Mouse (Mus musculus) heart, adult 18-20 months (tissue): ENCODE measurements at regions not wholly inside any gene's neighbourhood (a gene's known extent, or its start where the extent isn't known, plus 50 kb on each side); places are given as distances from the start of the nearest gene placed in this dataset.

Source experiments
- DNase-seq, 2 experiments: peaks; one replicate each; pipeline ENCODE4 v3.0.0; 2021 to 2022; ENCODE audit warnings: mixed read lengths in 1 of 2

- DNase-seq: no peak
Observed at GRCm38 (mm10) chr7:129982411-129982810, 390.7 kb downstream of the Wdr11 start.

DNA sequence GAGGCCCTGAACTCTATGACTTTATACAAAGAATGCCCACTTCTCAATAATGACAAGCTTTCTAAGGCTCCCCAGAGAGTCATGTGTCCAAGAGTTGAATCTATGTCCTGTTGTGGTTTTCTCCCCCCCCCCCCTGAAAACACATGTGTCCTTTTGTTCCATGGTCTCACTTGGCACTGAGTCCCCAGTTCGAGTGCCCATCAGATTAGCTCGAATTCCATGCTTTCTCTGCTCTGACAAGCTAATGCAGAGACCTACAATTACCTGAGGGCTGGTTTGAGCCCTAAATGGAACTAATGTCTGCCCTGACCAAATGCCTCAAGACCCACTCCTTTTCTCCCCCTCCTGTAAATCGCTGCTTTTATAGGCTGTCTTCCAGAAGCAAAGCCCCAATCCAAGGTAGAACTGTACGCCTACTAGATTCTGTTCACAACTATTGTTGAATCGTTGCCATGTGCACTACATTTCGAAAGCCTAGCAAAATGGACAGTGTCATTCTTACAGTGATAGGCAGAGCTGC, 392.0 kb downstream of the Wdr11 start:
- no peak for DNase-seq

DNA sequence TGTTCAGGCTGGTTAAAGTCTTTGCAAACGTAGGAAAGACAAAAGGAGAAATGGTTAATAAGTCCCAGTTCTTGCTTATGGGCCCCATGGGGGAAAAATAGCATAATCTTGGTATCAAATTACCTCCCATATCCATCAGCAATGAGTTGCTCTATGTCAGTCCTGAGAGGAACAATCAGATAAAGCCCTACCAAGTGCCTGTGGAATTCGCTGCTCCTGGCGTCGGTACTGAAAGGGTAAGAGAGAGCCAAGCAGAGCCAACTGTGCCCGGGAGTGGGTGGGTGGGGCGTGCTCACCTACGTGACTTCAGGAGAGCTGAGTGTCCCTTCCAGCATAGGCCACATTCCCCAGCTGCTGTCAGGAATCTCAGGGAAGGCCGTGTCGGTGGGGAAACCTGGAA, 392.7 kb downstream of the Wdr11 start:
- no peak for DNase-seq

- no peak for DNase-seq
Observed at GRCm38 (mm10) chr7:129987119-129987665, 395.5 kb downstream of the Wdr11 start.

- no peak for DNase-seq
Observed at GRCm38 (mm10) chr7:129987713-129988112, 396.1 kb downstream of the Wdr11 start.

- no peak for DNase-seq
Observed at GRCm38 (mm10) chr7:129993446-129994223, 402.0 kb downstream of the Wdr11 start.

DNA sequence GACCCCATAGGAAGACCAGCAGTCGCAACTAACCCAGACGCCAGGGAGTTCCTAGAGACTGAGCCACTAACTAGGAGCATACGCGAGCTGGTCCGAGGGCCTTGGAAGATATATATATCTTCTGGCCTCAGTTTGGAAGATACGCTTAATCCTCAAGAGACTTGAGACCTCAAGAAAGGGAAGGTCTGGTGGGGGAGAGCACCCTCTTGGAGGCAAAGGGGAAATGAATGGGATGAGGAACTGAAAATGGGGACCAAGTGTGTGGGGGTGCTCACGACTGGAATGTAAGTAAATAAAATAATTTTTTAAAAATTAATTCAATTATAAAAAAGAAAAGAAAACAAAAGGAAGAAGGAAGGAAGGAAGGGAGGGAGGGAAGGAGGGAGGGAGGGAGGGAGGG, 403.9 kb downstream of the Wdr11 start:
- DNase-seq: no peak

DNA sequence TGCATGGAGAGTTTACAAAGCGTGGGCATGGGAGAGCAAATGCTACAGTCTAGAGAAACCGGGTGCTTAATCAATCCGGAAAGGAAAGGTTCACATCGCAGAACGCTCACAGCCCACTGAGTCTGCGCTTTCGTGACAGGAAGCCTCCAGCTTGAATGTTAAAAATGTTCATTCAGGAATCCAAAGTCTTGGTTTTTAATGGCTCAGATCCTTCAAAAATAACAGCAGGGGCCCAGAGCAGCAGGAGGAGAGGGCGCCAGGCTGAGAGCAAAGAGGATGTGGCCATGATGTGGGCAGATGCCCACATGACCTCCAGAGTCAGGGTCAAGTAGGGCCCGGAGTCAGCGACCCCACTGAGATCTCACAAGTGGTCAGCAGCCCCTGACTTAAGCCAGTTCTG, 409.4 kb downstream of the Wdr11 start:
- peak in 1 of 2 experiments; percentile 17 for DNase-seq

DNA sequence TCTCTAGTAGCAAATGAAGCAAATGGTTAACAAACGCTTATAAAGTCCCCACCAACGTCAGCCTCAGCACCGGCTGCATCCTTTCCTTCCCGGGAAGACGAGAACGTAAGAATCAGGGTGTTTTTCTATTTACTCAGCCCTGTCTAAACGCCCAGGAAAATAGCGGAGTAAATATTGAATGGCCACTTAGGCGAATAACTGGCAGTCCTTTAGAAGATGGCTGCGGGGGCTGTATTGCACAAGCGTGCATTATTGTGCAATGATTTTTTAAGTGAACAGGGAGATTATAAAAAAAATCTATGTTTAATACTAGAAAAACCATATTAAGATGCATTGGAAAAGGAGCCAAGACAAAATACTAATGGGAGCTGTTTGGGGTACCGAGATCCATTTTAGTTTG, 410.3 kb downstream of the Wdr11 start:
- DNase-seq: no peak

- DNase-seq: no peak
Observed at GRCm38 (mm10) chr7:130005406-130005805, 413.7 kb downstream of the Wdr11 start.

- no peak for DNase-seq
Observed at GRCm38 (mm10) chr7:130007993-130008583, 416.4 kb downstream of the Wdr11 start.

DNA sequence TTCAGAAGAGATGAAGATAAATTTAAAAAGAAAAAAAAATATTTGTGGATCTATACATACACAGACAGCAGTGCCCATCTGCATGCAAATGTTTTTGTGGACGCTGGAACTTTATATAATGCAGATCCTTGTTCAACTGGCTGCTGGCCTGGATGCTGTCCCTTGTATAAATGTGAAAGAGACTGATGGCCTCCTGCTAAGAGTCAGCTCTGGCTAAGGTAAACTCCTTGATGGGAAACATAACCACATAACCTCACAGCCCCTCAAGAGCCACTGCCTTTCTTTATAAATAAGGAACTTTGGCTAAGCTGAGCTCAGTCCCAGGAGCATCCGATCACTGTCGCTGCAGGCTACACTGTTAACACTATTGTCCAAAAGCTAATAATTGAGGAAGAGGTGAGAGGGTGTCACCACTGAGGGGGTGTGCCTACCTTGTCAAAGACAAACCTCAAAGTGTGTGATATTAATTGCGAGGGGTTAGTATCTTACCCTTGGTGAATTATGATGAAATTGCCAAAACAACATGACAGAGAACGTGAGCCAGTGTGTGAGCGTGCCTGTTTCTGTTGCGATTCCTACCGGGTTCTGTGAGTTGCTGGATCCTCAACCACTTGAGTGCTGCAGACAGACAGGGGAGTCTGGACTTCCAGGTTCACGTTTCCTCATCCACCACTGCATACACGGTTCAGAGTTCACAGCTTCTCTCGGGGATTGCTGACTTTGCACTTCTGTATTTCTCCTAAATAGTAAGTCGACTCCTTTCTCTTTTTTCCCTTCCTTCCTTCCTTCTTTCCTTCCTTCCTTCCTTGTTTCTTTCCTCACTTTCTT, 417.1 kb downstream of the Wdr11 start:
- no peak for DNase-seq

DNA sequence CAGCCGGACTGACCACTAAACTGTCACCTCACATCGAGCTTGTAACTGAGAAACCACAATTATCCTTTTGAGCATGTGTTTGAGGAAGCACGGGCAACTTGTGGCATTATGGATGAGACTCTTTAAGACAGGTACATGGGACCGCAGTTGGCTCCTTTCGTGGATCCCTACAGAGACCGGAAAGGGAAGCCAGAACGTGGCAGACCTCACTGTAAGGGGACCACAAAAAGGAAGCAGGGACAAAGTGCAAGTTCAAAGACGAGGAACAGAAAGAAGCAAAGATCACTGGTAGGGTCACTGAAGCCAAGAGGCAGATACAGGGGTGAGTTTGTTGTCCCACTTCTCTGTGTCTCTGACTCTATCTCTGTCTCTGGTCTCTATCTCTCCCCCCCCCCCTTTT, 420.4 kb downstream of the Wdr11 start:
- no peak for DNase-seq

DNA sequence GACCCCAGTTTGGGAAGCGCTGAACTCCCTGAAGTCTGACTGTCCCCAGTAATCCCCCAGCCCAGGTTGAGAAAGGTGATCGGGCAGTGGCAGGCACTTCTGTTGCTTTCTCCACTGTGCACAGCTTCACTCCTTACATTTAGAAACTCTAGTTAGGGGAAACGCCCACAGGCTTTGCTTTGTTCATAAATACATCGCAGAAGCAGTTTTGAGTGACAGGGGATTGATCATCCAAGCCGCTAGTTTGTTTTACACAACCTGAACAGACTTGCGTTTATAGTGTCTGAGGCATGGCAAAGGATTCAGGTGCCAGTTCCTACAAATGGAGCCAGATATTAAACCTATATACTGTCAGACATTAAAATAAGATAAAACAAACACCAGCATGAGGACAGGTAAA, 421.4 kb downstream of the Wdr11 start:
- no peak for DNase-seq

GRCm38 (mm10) chr7:130014609-130015008, 422.9 kb downstream of the Wdr11 start:
- no peak for DNase-seq

- no peak for DNase-seq
Observed at GRCm38 (mm10) chr7:130015375-130016014, 423.8 kb downstream of the Wdr11 start.

- DNase-seq: peak; percentile 34 to 37
Observed at GRCm38 (mm10) chr7:130016015-130016874, 424.6 kb downstream of the Wdr11 start.

DNA sequence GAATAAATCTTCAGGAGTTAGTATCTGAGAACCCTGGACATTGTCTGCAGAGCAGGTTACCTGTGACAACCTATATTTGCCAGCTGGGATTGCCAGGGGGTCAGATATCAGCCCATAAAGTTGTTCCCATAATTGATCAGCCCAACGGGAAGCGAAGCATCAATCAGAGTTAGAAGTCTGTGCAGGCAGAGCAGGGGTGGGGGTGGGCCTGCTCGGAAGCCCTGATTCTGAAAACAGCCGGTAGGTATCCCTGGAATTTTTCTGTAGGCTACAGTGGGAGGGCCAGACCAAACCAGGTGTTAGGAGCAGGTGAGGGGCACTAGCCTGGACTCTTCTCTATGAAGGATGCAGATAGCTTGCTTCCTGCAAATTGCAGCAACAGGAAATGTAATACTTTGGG, 427.2 kb downstream of the Wdr11 start:
- no peak for DNase-seq

DNA sequence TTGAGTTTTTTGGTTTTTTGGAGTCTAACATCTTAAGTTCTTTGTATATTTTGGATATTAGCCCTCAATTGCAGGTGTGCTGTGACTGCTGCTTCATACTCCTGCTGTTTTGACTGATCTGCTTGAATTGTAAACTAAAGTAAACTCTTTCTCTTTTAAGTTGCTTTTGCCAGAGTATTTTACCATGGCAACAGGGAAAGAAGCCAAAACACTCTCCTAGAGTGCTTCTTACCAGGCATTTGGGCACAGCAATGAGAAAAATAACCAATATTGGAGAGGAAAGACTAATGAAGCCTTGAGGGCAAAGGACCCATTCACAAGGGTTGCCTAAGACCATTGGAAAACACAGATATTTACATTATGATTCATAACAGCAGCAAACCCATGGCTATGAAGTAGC, 437.3 kb downstream of the Wdr11 start:
- DNase-seq: no peak

- no peak for DNase-seq
Observed at GRCm38 (mm10) chr7:130030711-130031110, 439.0 kb downstream of the Wdr11 start.

DNA sequence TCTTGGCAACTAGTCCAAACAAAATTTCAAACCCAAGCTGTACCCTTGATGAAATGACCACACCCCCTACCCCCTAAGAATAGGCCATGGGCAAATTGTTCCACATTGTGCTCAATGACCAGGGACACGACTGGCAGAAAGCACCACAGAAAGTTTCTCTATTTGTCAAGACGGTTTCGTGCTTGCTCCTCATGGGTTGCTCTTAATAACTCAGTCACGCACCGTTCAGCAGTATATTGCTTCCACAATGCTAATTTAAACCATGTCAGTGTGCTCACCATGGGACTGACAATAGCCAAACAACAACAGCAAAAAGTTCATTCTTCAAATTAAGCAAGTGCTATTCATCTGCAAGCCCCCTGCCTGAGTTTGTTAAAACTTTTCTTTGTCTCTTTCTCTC, 444.6 kb downstream of the Wdr11 start:
- no peak for DNase-seq
